Mouse (Mus musculus) liver, embryonic 14.5 days (tissue): ENCODE measurements around the gene Hist1h2bm.

Experiments
- CTCF ChIP-seq: IDR thresholded peaks from 2 replicates; pipeline ENCODE4 v1.5.1; 2016; ENCODE audit warnings: antibody characterized with exemption, low read depth, control low read depth
- EP300 ChIP-seq: IDR thresholded peaks from 2 replicates; pipeline ENCODE4 v1.6.1; 2016; ENCODE audit warnings: antibody characterized with exemption, low read depth

- TF ChIP-seq EP300 (peak; percentile 86), CTCF (0 out of 2 replicates have a peak, but pooled peaks have one; percentile 6)
Measured at GRCm38 (mm10) chr13:21734906-21735767, 13.3 kb downstream of the Hist1h2bm start, which contains the start of gene Hist1h4j.
